Mouse (Mus musculus) cerebellum, adult 11-12 months (tissue): ENCODE measurements around the gene Dennd2a.

Source experiments
- DNase-seq: peaks from one replicate; pipeline ENCODE4 v3.0.0; 2022

Gene Dennd2a

GRCm38 (mm10) chr6:39555648-39555945 lies 2.1 kb downstream of the Dennd2a start:
- DNase-seq = no peak

- no peak for DNase-seq
Observed at GRCm38 (mm10) chr6:39554888-39555647, 2.6 kb downstream of the Dennd2a start.

GRCm38 (mm10) chr6:39551981-39552636 lies 5.6 kb downstream of the Dennd2a start:
- DNase-seq = no peak

- no peak for DNase-seq
Observed at GRCm38 (mm10) chr6:39548030-39548429, 9.6 kb downstream of the Dennd2a start.

- no peak for DNase-seq
Observed at GRCm38 (mm10) chr6:39545474-39545873, 12.2 kb downstream of the Dennd2a start.

GRCm38 (mm10) chr6:39543769-39544420 lies 13.8 kb downstream of the Dennd2a start:
- DNase-seq = no peak

GRCm38 (mm10) chr6:39542631-39543597 lies 14.8 kb downstream of the Dennd2a start:
- no peak for DNase-seq

GRCm38 (mm10) chr6:39540563-39540962 lies 17.1 kb downstream of the Dennd2a start:
- DNase-seq = no peak

GRCm38 (mm10) chr6:39539679-39540155 lies 17.9 kb downstream of the Dennd2a start:
- no peak for DNase-seq

- no peak for DNase-seq
Observed at GRCm38 (mm10) chr6:39538227-39538626, 19.4 kb downstream of the Dennd2a start.

- no peak for DNase-seq
Observed at GRCm38 (mm10) chr6:39537276-39537675, 20.4 kb downstream of the Dennd2a start.

- no peak for DNase-seq
Observed at GRCm38 (mm10) chr6:39536621-39537020, 21.0 kb downstream of the Dennd2a start.

GRCm38 (mm10) chr6:39534944-39535343 lies 22.7 kb downstream of the Dennd2a start:
- DNase-seq = no peak

- peak; percentile 78 for DNase-seq
Observed at GRCm38 (mm10) chr6:39528671-39529535, 28.8 kb downstream of the Dennd2a start.

- DNase-seq = no peak
Observed at GRCm38 (mm10) chr6:39527811-39528210, 29.9 kb downstream of the Dennd2a start.

- no peak for DNase-seq
Observed at GRCm38 (mm10) chr6:39527337-39527784, 30.3 kb downstream of the Dennd2a start.

- no peak for DNase-seq
Observed at GRCm38 (mm10) chr6:39526797-39527196, 30.9 kb downstream of the Dennd2a start.

- DNase-seq = peak; percentile 88
Observed at GRCm38 (mm10) chr6:39523161-39523560, 34.5 kb downstream of the Dennd2a start.

- DNase-seq = peak; percentile 81
Observed at GRCm38 (mm10) chr6:39522425-39522824, 35.2 kb downstream of the Dennd2a start.

- DNase-seq = no peak
Observed at GRCm38 (mm10) chr6:39515739-39516131, 41.9 kb downstream of the Dennd2a start.

GRCm38 (mm10) chr6:39515040-39515738 lies 42.5 kb downstream of the Dennd2a start:
- no peak for DNase-seq
